1 mouse cellular context compared by ENCODE assay signal in the genomic region with DNA sequence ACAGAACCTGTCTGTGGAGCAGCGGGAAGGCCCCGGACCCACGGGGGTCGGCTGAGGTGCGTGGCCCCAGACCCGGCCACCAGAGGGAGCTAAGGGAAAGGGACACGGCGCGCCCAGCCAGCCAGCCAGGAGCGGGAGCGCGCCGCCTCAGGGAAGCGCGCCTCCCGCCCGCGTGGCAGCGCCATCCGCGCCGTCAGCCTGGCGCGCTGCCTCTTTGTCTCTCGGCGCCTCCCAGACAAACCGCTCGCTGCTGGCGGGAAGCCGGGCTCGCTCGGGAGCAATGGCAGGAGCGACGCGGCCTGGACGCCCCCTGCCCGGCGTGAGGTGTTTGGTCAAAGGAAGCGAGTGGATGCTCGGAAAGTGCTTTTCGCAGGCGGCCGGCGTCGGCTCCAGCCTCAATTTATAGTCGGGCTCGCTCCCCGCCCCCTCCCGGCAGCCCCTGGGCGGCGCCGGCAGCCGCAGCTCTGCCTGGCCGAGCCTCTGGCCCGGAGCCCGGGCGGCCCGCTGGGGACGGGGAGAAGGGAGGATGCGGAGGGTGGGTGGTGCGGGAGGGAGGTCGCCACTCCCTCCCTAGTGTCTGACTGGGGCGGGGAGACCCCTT.
TF ChIP-seq lines count a peak whose summit lies in the region.

No protein-coding gene starts in this region.

TF ChIP-seq in MEL, 35 proteins besides CTCF, POLR2A, EP300 and RAD21 (continued from another document):
- no peak for TF ChIP-seq TAL1 (IDR thresholded peaks at IDR 0.05; ENCODE audit: low read length)
- peak; percentile 42; the same call in 1 of the 2 replicates for TF ChIP-seq MAZ (IDR thresholded peaks at IDR 0.05; ENCODE audit: low read depth, low read length)
- TF ChIP-seq MYC (IDR thresholded peaks at IDR 0.05; ENCODE audit: low read depth, low read length), result no peak
- peak; percentile 79 for TF ChIP-seq MAX (IDR thresholded peaks at IDR 0.05; ENCODE audit: low read length)
- 0 out of 2 replicates have a peak, but pooled peaks have one; percentile 13 for TF ChIP-seq HCFC1 (IDR thresholded peaks at IDR 0.05; ENCODE audit: low read depth, low read length)
- peak; percentile 84 for TF ChIP-seq ZMIZ1 (IDR thresholded peaks at IDR 0.05; ENCODE audit: low read depth, low read length)
- TF ChIP-seq ZKSCAN1 (IDR thresholded peaks at IDR 0.05; ENCODE audit: low read depth, low read length), result no peak
- peak; percentile 56 for TF ChIP-seq SMC3 (IDR thresholded peaks at IDR 0.05; ENCODE audit: low read depth, low read length)
- TF ChIP-seq TBP (IDR thresholded peaks at IDR 0.05; ENCODE audit: low read depth, low read length), result peak; percentile 55; the same call in 1 of the 2 replicates
- TF ChIP-seq E2F4 (IDR thresholded peaks at IDR 0.05; ENCODE audit: borderline replicate concordance, low read depth, low read length), result no peak
- TF ChIP-seq RCOR1 (IDR thresholded peaks at IDR 0.05; ENCODE audit: low read depth, low read length), result no peak
- no peak; the same call in none of the 2 replicates for TF ChIP-seq TCF12 (IDR thresholded peaks at IDR 0.05; ENCODE audit: low read depth, low read length)
- TF ChIP-seq MEF2A (IDR thresholded peaks at IDR 0.05; ENCODE audit: extremely low read depth, insufficient replicate concordance, low read depth, low read length, poor library complexity, severe bottlenecking), result no peak
- no peak for TF ChIP-seq GATA1 (IDR thresholded peaks at IDR 0.05; ENCODE audit: low read depth, low read length)
